Mouse (Mus musculus) brain, adult 2 months (tissue): Measurements from ENCODE around the gene Theg.

Source experiments
- DNase-seq: peaks from one replicate; pipeline ENCODE4 v3.0.0; 2011; ENCODE audit warnings: low read depth, low spot score

Gene Theg

GRCm38 (mm10) chr10:79587061-79587751 is at the start of gene Theg:
Gene Theg (minus strand): TSS chr10:79587331.
- DNase-seq: no peak

GRCm38 (mm10) chr10:79636287-79636686 is 49.2 kb upstream of the Theg start:
- DNase-seq: peak; percentile 46

GRCm38 (mm10) chr10:79633006-79633777 is 46.1 kb upstream of the Theg start:
- DNase-seq: peak; percentile 78

GRCm38 (mm10) chr10:79631432-79631831 is 44.3 kb upstream of the Theg start:
- peak; percentile 70 for DNase-seq

GRCm38 (mm10) chr10:79628377-79628776 is 41.2 kb upstream of the Theg start:
- no peak for DNase-seq

GRCm38 (mm10) chr10:79626156-79626555 is 39.0 kb upstream of the Theg start:
- no peak for DNase-seq

- DNase-seq: peak; percentile 42
Measured at GRCm38 (mm10) chr10:79625398-79625797, 38.3 kb upstream of the Theg start.

GRCm38 (mm10) chr10:79623950-79624349 is 36.8 kb upstream of the Theg start:
- peak; percentile 54 for DNase-seq

- no peak for DNase-seq
Measured at GRCm38 (mm10) chr10:79616376-79616775, 29.2 kb upstream of the Theg start.

- DNase-seq: peak; percentile 78
Measured at GRCm38 (mm10) chr10:79615860-79616259, 28.7 kb upstream of the Theg start.

GRCm38 (mm10) chr10:79614305-79614643 is 27.1 kb upstream of the Theg start:
- no peak for DNase-seq

- DNase-seq: peak; percentile 89
Measured at GRCm38 (mm10) chr10:79613578-79614304, 26.6 kb upstream of the Theg start, which contains the start of gene C2cd4c. Gene C2cd4c (minus strand): TSS chr10:79614025.

- DNase-seq: peak; percentile 50
Measured at GRCm38 (mm10) chr10:79612192-79613135, 25.3 kb upstream of the Theg start.

- peak; percentile 21 for DNase-seq
Measured at GRCm38 (mm10) chr10:79611296-79611695, 24.2 kb upstream of the Theg start.

GRCm38 (mm10) chr10:79609276-79609675 is 22.1 kb upstream of the Theg start:
- DNase-seq: peak; percentile 42

- DNase-seq: peak; percentile 27
Measured at GRCm38 (mm10) chr10:79607892-79608291, 20.8 kb upstream of the Theg start.

GRCm38 (mm10) chr10:79606537-79606936 is 19.4 kb upstream of the Theg start:
- peak; percentile 64 for DNase-seq

GRCm38 (mm10) chr10:79597936-79598230 is 10.8 kb upstream of the Theg start:
- no peak for DNase-seq

- DNase-seq: peak; percentile 92
Measured at GRCm38 (mm10) chr10:79597051-79597935, 10.2 kb upstream of the Theg start.

- DNase-seq: no peak
Measured at GRCm38 (mm10) chr10:79595590-79595929, 8.4 kb upstream of the Theg start.
